Mouse (Mus musculus) cortical plate, adult 2 months (tissue): ENCODE results near the gene Lpcat3.

ENCODE experiments used
- CTCF ChIP-seq: fragments of 200-500 bp; IDR thresholded peaks from 2 replicates; pipeline ENCODE4 v1.5.1; 2011; ENCODE audit warnings: mild to moderate bottlenecking, control low read depth, low read length; ENCODE audit not compliant: insufficient read depth; ENCODE audit errors: extremely low read depth
- POLR2A ChIP-seq: fragments of 200-500 bp; IDR thresholded peaks from 2 replicates; pipeline ENCODE4 v1.6.1; 2011; ENCODE audit warnings: mild to moderate bottlenecking, low read length, control low read depth; ENCODE audit not compliant: insufficient read depth; ENCODE audit errors: extremely low read depth

GRCm38 (mm10) chr6:124745490-124746295, 82.9 kb downstream of the Lpcat3 start:
- TF ChIP-seq CTCF (peak; percentile 55), POLR2A (peak; percentile 56)
